Mouse (Mus musculus) erythroblast, embryonic 14.5 days (primary cell): ENCODE results near the gene Ces1f.

Experiments
- GATA1 ChIP-seq: IDR thresholded peaks from 2 replicates; pipeline ENCODE4 v1.6.1; 2012; ENCODE audit warnings: low read length, inconsistent platforms, mixed read lengths
- TAL1 ChIP-seq: IDR thresholded peaks from 3 replicates; pipeline ENCODE4 v1.6.1; 2012; ENCODE audit warnings: low read length, inconsistent platforms, mixed read lengths

DNA sequence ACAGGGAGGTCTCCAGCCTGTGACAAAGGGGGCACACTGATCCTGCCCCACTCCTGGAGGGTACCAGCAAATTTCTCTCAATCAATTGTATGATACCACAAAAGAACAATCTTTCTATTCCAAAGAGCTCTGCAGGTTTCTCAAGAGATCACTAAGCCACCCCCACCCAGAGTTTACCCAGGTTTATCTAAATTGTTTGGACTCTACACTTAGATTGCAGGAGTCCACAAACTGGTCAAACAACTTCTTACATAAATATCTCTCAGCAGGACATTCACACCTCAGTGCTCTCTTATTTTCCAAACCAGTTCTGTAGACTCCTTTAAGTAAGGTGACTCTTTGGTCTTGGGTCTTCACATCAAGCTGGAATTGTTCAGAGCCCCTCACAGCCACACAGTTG, 50.1 kb downstream of the Ces1f start, which contains the start of gene Ces1e:
- TF ChIP-seq GATA1 = no peak
- TF ChIP-seq TAL1 = no peak
